Comparison of ENCODE assay signal across 42 mouse cellular contexts in genomic region chr10:81200605-81201287, GRCm38 (mm10). TPM values are rescaled to one million over a fixed set of nuclear protein-coding genes. Genes with fewer than 3 reads are reported as not detected.
A peak's percentile ranks its signal among the peaks of the same experiment; 100 is the strongest.
DNase-seq lines count a peak whose midpoint lies in the region; ATAC-seq and TF ChIP-seq lines count a peak whose summit lies in the region.
"Had no signal": no experiment of that assay in that cellular context is flagged by ENCODE, and none has a peak within 500 bp of the region (broad histone marks: within the 10 kb centered on the region; RNA-seq: fewer than 3 reads in every experiment).

No protein-coding gene starts in this region.

- WGBS in embryonic facial prominence, embryonic 13.5 days: 76% methylated on average over 20 of the region's 20 CpGs
- WGBS in embryonic facial prominence, embryonic 10.5 days: 80% methylated on average over 20 of the region's 20 CpGs
- 78% methylated on average over 20 of the region's 20 CpGs for WGBS in hindbrain, embryonic 13.5 days
- 76% methylated on average over 20 of the region's 20 CpGs for WGBS in hindbrain, postnatal 0 days
- 62% methylated on average over 20 of the region's 20 CpGs for WGBS in heart, embryonic 13.5 days

- no peak overlapping the region for H3K4me2 ChIP-seq in embryonic facial prominence, embryonic 13.5 days
- H3K4me2 ChIP-seq in hindbrain, embryonic 13.5 days: no peak overlapping the region
- H3K4me2 ChIP-seq in hindbrain, postnatal 0 days (ENCODE audit: low read depth, low read length): no peak overlapping the region
- H3K4me2 ChIP-seq in heart, embryonic 13.5 days: peak overlapping the region; percentile 58
- H3K4me2 ChIP-seq: embryonic facial prominence, embryonic 12.5 days; forebrain, embryonic 15.5 days; hindbrain, embryonic 14.5 days; midbrain, embryonic 11.5 days; neural tube, embryonic 13.5 days had no signal

- peaks cover 34% of the 10 kb centered on the region for H3K27me3 ChIP-seq in embryonic facial prominence, embryonic 13.5 days
- peaks cover 51% of the 10 kb centered on the region for H3K27me3 ChIP-seq in embryonic facial prominence, embryonic 10.5 days (replicated peaks; ENCODE audit: low read depth, poor library complexity, severe bottlenecking)
- H3K27me3 ChIP-seq in hindbrain, embryonic 13.5 days: peaks cover 38% of the 10 kb centered on the region
- H3K27me3 ChIP-seq in hindbrain, postnatal 0 days (ENCODE audit: insufficient read depth, low read length): peaks cover 6% of the 10 kb centered on the region; the same call in 1 of the 2 replicates
- peaks cover 23% of the 10 kb centered on the region for H3K27me3 ChIP-seq in heart, embryonic 13.5 days (replicated peaks)

- H3K27ac ChIP-seq in embryonic facial prominence, embryonic 13.5 days: no peak overlapping the region
- no peak overlapping the region for H3K27ac ChIP-seq in embryonic facial prominence, embryonic 10.5 days (replicated peaks)
- no peak overlapping the region for H3K27ac ChIP-seq in hindbrain, embryonic 13.5 days
- no peak overlapping the region for H3K27ac ChIP-seq in hindbrain, postnatal 0 days
- H3K27ac ChIP-seq in heart, embryonic 13.5 days (replicated peaks): peak overlapping the region; percentile 96
- H3K27ac ChIP-seq: embryonic facial prominence, embryonic 12.5 days; forebrain, embryonic 10.5 days; forebrain, embryonic 15.5 days; hindbrain, embryonic 14.5 days; layer of hippocampus, adult 2 months; liver, embryonic 14.5 days; neural tube, embryonic 13.5 days; stomach, postnatal 0 days had no signal

- no peak for ATAC-seq in embryonic facial prominence, embryonic 13.5 days (ENCODE audit: insufficient number of reproducible peaks, insufficient read depth, low FRiP score, low TSS enrichment, low read depth)
- ATAC-seq in hindbrain, embryonic 13.5 days (ENCODE audit: low FRiP score): no peak
- ATAC-seq in hindbrain, postnatal 0 days: no peak
- no peak for ATAC-seq in heart, embryonic 13.5 days (ENCODE audit: extremely low read depth, insufficient number of reproducible peaks, low FRiP score, low TSS enrichment)
- ATAC-seq: activated CD4-positive, CD25-positive, alpha-beta regulatory T cell, adult 4 months; forebrain, embryonic 15.5 days; inflammation-experienced regulatory T-cells, adult 6 months; midbrain, embryonic 16.5 days had no signal

- no peaks in the 10 kb centered on the region for H3K4me1 ChIP-seq in embryonic facial prominence, embryonic 13.5 days
- peaks cover 4% of the 10 kb centered on the region; the same call in 1 of the 2 replicates for H3K4me1 ChIP-seq in embryonic facial prominence, embryonic 10.5 days
- no peaks in the 10 kb centered on the region for H3K4me1 ChIP-seq in hindbrain, embryonic 13.5 days (replicated peaks)
- H3K4me1 ChIP-seq in hindbrain, postnatal 0 days (ENCODE audit: insufficient read depth, low read length): no peaks in the 10 kb centered on the region
- H3K4me1 ChIP-seq in heart, embryonic 13.5 days: peaks cover 74% of the 10 kb centered on the region
- H3K4me1 ChIP-seq: embryonic facial prominence, embryonic 12.5 days; forebrain, embryonic 15.5 days; neural tube, embryonic 13.5 days had no signal

- H3K9ac ChIP-seq in embryonic facial prominence, embryonic 13.5 days: 0 out of 2 replicates have a peak overlapping the region, but pooled peaks have one; percentile 27
- H3K9ac ChIP-seq in hindbrain, embryonic 13.5 days: peak overlapping the region; percentile 20; the same call in 1 of the 2 replicates
- no peak overlapping the region for H3K9ac ChIP-seq in hindbrain, postnatal 0 days (replicated peaks; ENCODE audit: low read length)
- peak overlapping the region; percentile 73 for H3K9ac ChIP-seq in heart, embryonic 13.5 days
- H3K9ac ChIP-seq: embryonic facial prominence, embryonic 12.5 days; forebrain, embryonic 15.5 days; hindbrain, embryonic 14.5 days; liver, embryonic 14.5 days; neural tube, embryonic 13.5 days had no signal

- no peak for TF ChIP-seq CTCF in hindbrain, postnatal 0 days (IDR thresholded peaks at IDR 0.05; ENCODE audit: low read depth)

- H3K9me3 ChIP-seq in embryonic facial prominence, embryonic 13.5 days: no peaks in the 10 kb centered on the region
- H3K9me3 ChIP-seq in embryonic facial prominence, embryonic 10.5 days: no peaks in the 10 kb centered on the region
- H3K9me3 ChIP-seq in hindbrain, embryonic 13.5 days: no peaks in the 10 kb centered on the region
- H3K9me3 ChIP-seq in hindbrain, postnatal 0 days (ENCODE audit: low read length): no peaks in the 10 kb centered on the region
- no peaks in the 10 kb centered on the region for H3K9me3 ChIP-seq in heart, embryonic 13.5 days
- H3K9me3 ChIP-seq: embryonic facial prominence, embryonic 12.5 days; forebrain, embryonic 10.5 days; forebrain, embryonic 15.5 days; neural tube, embryonic 13.5 days had no signal

- no peaks in the 10 kb centered on the region for H3K36me3 ChIP-seq in embryonic facial prominence, embryonic 13.5 days
- H3K36me3 ChIP-seq in embryonic facial prominence, embryonic 10.5 days (replicated peaks): no peaks in the 10 kb centered on the region
- peaks cover 17% of the 10 kb centered on the region for H3K36me3 ChIP-seq in hindbrain, embryonic 13.5 days
- H3K36me3 ChIP-seq in hindbrain, postnatal 0 days (ENCODE audit: insufficient read depth, low read length): no peaks in the 10 kb centered on the region
- no peaks in the 10 kb centered on the region for H3K36me3 ChIP-seq in heart, embryonic 13.5 days
- H3K36me3 ChIP-seq: embryonic facial prominence, embryonic 12.5 days; forebrain, embryonic 10.5 days had no signal

- no peak overlapping the region for H3K4me3 ChIP-seq in embryonic facial prominence, embryonic 13.5 days
- H3K4me3 ChIP-seq in embryonic facial prominence, embryonic 10.5 days: no peak overlapping the region
- H3K4me3 ChIP-seq in hindbrain, embryonic 13.5 days: no peak overlapping the region
- H3K4me3 ChIP-seq in hindbrain, postnatal 0 days (ENCODE audit: low read length): no peak overlapping the region
- no peak overlapping the region for H3K4me3 ChIP-seq in heart, embryonic 13.5 days
- H3K4me3 ChIP-seq: embryonic facial prominence, embryonic 12.5 days; forebrain, embryonic 10.5 days; forebrain, embryonic 15.5 days; layer of hippocampus, adult 2 months; neural tube, embryonic 13.5 days had no signal

- intact Hi-C loops in heart, postnatal 10 days (cut with DNase I): no loop called here

- no peak for DNase-seq in embryonic facial prominence, embryonic 10.5 days (ENCODE audit: low spot score)
- DNase-seq in hindbrain, postnatal 0 days (ENCODE audit: low spot score): no peak
- peak; percentile 41 to 48 for DNase-seq in heart, postnatal 10 days
- no peak for DNase-seq in lung, postnatal 14 days
- DNase-seq in thymus, postnatal 0 days (ENCODE audit: low spot score): no peak
- DNase-seq: adrenal gland, adult 8-10 months; cerebellum, adult 8-10 months; cerebellum, postnatal 36 days; kidney, adult 2 months; kidney, postnatal 36 days; liver; lung, adult 2 months; lung, postnatal 10 days; right cerebral cortex, postnatal 4 days; thymus, adult 18-20 months had no signal

RNA-seq across cellular contexts. Expression of gene Nmrk2, which starts 1.1 kb away (rescaled TPM):
- polyA plus RNA-seq in embryonic facial prominence, embryonic 13.5 days (2015; fragmentation: Nextera tagmentation; extraction: Ambion mirVana): not detected in 2 replicates
- polyA plus RNA-seq in embryonic facial prominence, embryonic 10.5 days (2016; fragmentation: Nextera tagmentation; extraction: Ambion mirVana): not detected in 2 replicates
- 0.09 and 0.10 TPM in 2 replicates for polyA plus RNA-seq in hindbrain, embryonic 13.5 days (2015; fragmentation: Nextera tagmentation; extraction: Ambion mirVana)
- total RNA-seq in hindbrain, postnatal 0 days (2014; rRNA removed): 0.31 and 0.58 TPM in 2 replicates
- polyA plus RNA-seq in hindbrain, postnatal 0 days (2015; fragmentation: Nextera tagmentation; extraction: Ambion mirVana): 0.15 and 0.25 TPM in 2 replicates
- polyA plus RNA-seq in heart, embryonic 13.5 days (2015; fragmentation: Nextera tagmentation; extraction: Ambion mirVana): 5.2 and 6.1 TPM in 2 replicates
- total RNA-seq in heart, postnatal 10 days (2021): 10 to 100 TPM; 11.6 to 16.5 TPM
- 0.08 TPM in 1 of 2 replicates, not detected in the other for polyA plus RNA-seq in thymus, postnatal 0 days (2015; fragmentation: Nextera tagmentation; extraction: Ambion mirVana)
- total RNA-seq: adrenal gland, adult 8-10 months; CH12.LX; ES-E14 had no signal
- polyA plus RNA-seq: forebrain, embryonic 10.5 days; hindbrain, embryonic 14.5 days; kidney, embryonic 16.5 days; liver, embryonic 14.5 days; midbrain, embryonic 11.5 days; midbrain, embryonic 16.5 days; neural tube, embryonic 13.5 days; spleen, adult 2 months; urinary bladder, adult 2 months had no signal

RNA-seq across cellular contexts. Expression of gene 4930442H23Rik, which starts 17.1 kb away (rescaled TPM):
- polyA plus RNA-seq in embryonic facial prominence, embryonic 13.5 days (2015; fragmentation: Nextera tagmentation; extraction: Ambion mirVana): not detected in 2 replicates
- polyA plus RNA-seq in embryonic facial prominence, embryonic 10.5 days (2016; fragmentation: Nextera tagmentation; extraction: Ambion mirVana): not detected in 2 replicates
- polyA plus RNA-seq in hindbrain, embryonic 13.5 days (2015; fragmentation: Nextera tagmentation; extraction: Ambion mirVana): 0.13 and 0.26 TPM in 2 replicates
- not detected in 2 replicates for total RNA-seq in hindbrain, postnatal 0 days (2014; rRNA removed)
- polyA plus RNA-seq in hindbrain, postnatal 0 days (2015; fragmentation: Nextera tagmentation; extraction: Ambion mirVana): 0.26 TPM in 1 of 2 replicates, not detected in the other
- 0.27 TPM in 1 of 2 replicates, not detected in the other for polyA plus RNA-seq in heart, embryonic 13.5 days (2015; fragmentation: Nextera tagmentation; extraction: Ambion mirVana)
- not detected for total RNA-seq in heart, postnatal 10 days (2021)
- polyA plus RNA-seq in thymus, postnatal 0 days (2015; fragmentation: Nextera tagmentation; extraction: Ambion mirVana): not detected in 2 replicates
- total RNA-seq: adrenal gland, adult 8-10 months; CH12.LX; gastrocnemius, adult 18-20 months; gastrocnemius, postnatal 4 days; heart, postnatal 14 days; layer of hippocampus, adult 2 months; layer of hippocampus, postnatal 25 days; left cerebral cortex, adult 8-10 months; left cerebral cortex, postnatal 36 days had no signal
- polyA plus RNA-seq: activated CD4-positive, CD25-positive, alpha-beta regulatory T cell, adult 4 months; embryonic facial prominence, embryonic 12.5 days; forebrain, embryonic 10.5 days; frontal cortex, adult 2 months; hindbrain, embryonic 14.5 days; inflammation-experienced regulatory T-cells, adult 6 months; kidney, adult 2 months; kidney, embryonic 16.5 days; liver, embryonic 14.5 days; lung, adult 2 months; midbrain, embryonic 11.5 days; midbrain, embryonic 16.5 days; neural tube, embryonic 13.5 days; spleen, adult 2 months; urinary bladder, adult 2 months had no signal

RNA-seq across cellular contexts. Expression of gene Dapk3, which starts 17.9 kb away (rescaled TPM):
- polyA plus RNA-seq in embryonic facial prominence, embryonic 13.5 days (2015; fragmentation: Nextera tagmentation; extraction: Ambion mirVana): 57.1 and 60.1 TPM in 2 replicates
- 51.5 and 53.2 TPM in 2 replicates for polyA plus RNA-seq in embryonic facial prominence, embryonic 10.5 days (2016; fragmentation: Nextera tagmentation; extraction: Ambion mirVana)
- polyA plus RNA-seq in hindbrain, embryonic 13.5 days (2015; fragmentation: Nextera tagmentation; extraction: Ambion mirVana): 59.1 and 61.7 TPM in 2 replicates
- 69.7 and 80.9 TPM in 2 replicates for total RNA-seq in hindbrain, postnatal 0 days (2014; rRNA removed)
- 52.3 and 56.1 TPM in 2 replicates for polyA plus RNA-seq in hindbrain, postnatal 0 days (2015; fragmentation: Nextera tagmentation; extraction: Ambion mirVana)
- 41.5 and 42.4 TPM in 2 replicates for polyA plus RNA-seq in heart, embryonic 13.5 days (2015; fragmentation: Nextera tagmentation; extraction: Ambion mirVana)
- total RNA-seq in heart, postnatal 10 days (2021): 10 to 100 TPM; 33.3 to 39.1 TPM
- polyA plus RNA-seq in thymus, postnatal 0 days (2015; fragmentation: Nextera tagmentation; extraction: Ambion mirVana): 47.8 and 54.1 TPM in 2 replicates

RNA-seq across cellular contexts. Expression of gene Eef2, which starts 24.3 kb away (rescaled TPM):
- 622 and 633 TPM in 2 replicates for polyA plus RNA-seq in embryonic facial prominence, embryonic 13.5 days (2015; fragmentation: Nextera tagmentation; extraction: Ambion mirVana)
- polyA plus RNA-seq in embryonic facial prominence, embryonic 10.5 days (2016; fragmentation: Nextera tagmentation; extraction: Ambion mirVana): 564 and 572 TPM in 2 replicates
- polyA plus RNA-seq in hindbrain, embryonic 13.5 days (2015; fragmentation: Nextera tagmentation; extraction: Ambion mirVana): 561 and 576 TPM in 2 replicates
- total RNA-seq in hindbrain, postnatal 0 days (2014; rRNA removed): 2,095 and 2,196 TPM in 2 replicates
- 422 and 434 TPM in 2 replicates for polyA plus RNA-seq in hindbrain, postnatal 0 days (2015; fragmentation: Nextera tagmentation; extraction: Ambion mirVana)
- 393 and 411 TPM in 2 replicates for polyA plus RNA-seq in heart, embryonic 13.5 days (2015; fragmentation: Nextera tagmentation; extraction: Ambion mirVana)
- 1,000 to 10,000 TPM; 1,333 to 1,385 TPM for total RNA-seq in heart, postnatal 10 days (2021)
- 612 and 638 TPM in 2 replicates for polyA plus RNA-seq in thymus, postnatal 0 days (2015; fragmentation: Nextera tagmentation; extraction: Ambion mirVana)

RNA-seq across cellular contexts. Expression of gene Atcay, which starts 29.9 kb away (rescaled TPM):
- polyA plus RNA-seq in embryonic facial prominence, embryonic 13.5 days (2015; fragmentation: Nextera tagmentation; extraction: Ambion mirVana): 1.3 and 1.8 TPM in 2 replicates
- 2.5 and 3.6 TPM in 2 replicates for polyA plus RNA-seq in embryonic facial prominence, embryonic 10.5 days (2016; fragmentation: Nextera tagmentation; extraction: Ambion mirVana)
- polyA plus RNA-seq in hindbrain, embryonic 13.5 days (2015; fragmentation: Nextera tagmentation; extraction: Ambion mirVana): 68.1 TPM in 2 replicates
- total RNA-seq in hindbrain, postnatal 0 days (2014; rRNA removed): 169 and 197 TPM in 2 replicates
- 66.7 and 70.2 TPM in 2 replicates for polyA plus RNA-seq in hindbrain, postnatal 0 days (2015; fragmentation: Nextera tagmentation; extraction: Ambion mirVana)
- 0.43 and 0.53 TPM in 2 replicates for polyA plus RNA-seq in heart, embryonic 13.5 days (2015; fragmentation: Nextera tagmentation; extraction: Ambion mirVana)
- under 1 TPM; 0.24 to 0.30 TPM for total RNA-seq in heart, postnatal 10 days (2021)
- polyA plus RNA-seq in thymus, postnatal 0 days (2015; fragmentation: Nextera tagmentation; extraction: Ambion mirVana): 0.62 and 0.70 TPM in 2 replicates
- total RNA-seq: gastrocnemius, adult 18-20 months had no signal

Comparison
In these comparisons a context has a peak if more than half of its experiments do, and no peak if none do; other contexts are left out.
1. DNase-seq: peak in heart, postnatal 10 days (2 of 2); none in embryonic facial prominence, embryonic 10.5 days (single experiment), hindbrain, postnatal 0 days (single experiment), lung, postnatal 14 days (single experiment) and thymus, postnatal 0 days (single experiment).